Mouse (Mus musculus): ENCODE results near the gene Ccdc146.

Ccdc146 gene

GRCm38 (mm10) chr5:21264352-21265021 is 160.0 kb downstream of the Ccdc146 start:
- no peak for DNase-seq (ENCODE audit: low spot score in 2 of 2)

GRCm38 (mm10) chr5:21263202-21264055 is 161.0 kb downstream of the Ccdc146 start:
- no peak for DNase-seq (ENCODE audit: low spot score in 2 of 2)

DNA sequence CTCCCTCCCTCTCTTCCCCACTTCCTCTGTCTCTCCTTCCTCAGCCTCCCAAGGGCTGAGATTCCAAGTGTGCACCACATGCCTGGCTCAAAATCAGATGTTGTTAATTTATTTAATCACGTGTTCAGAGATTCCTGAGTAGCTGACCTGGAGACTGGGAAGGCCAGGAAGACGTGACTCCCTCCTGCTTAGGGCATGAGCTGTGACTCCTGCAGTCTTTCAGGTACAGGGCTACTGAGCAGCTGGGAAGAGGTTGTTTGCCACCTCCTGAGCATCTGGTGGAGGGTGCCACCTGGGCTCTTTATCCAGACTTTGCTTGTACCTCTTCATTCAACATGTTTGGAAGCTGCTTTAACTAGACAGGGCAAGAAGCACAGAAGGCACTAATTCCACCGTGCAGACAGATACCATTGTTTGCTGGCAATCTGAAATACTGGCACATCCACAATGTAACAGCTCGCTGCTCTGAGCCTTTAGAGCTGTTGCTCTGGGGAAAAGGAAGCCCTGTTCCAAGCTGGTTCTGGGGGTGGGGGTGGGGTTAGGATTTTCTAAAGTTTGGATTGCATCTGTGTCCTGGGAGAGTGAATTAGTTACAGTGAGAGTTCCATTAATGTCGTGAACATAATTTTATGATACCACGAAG is 163.2 kb downstream of the Ccdc146 start:
- DNase-seq (ENCODE audit: low spot score in 2 of 2) = no peak

GRCm38 (mm10) chr5:21260746-21261145 is 163.7 kb downstream of the Ccdc146 start:
- DNase-seq (ENCODE audit: low spot score in 2 of 2) = no peak

DNA sequence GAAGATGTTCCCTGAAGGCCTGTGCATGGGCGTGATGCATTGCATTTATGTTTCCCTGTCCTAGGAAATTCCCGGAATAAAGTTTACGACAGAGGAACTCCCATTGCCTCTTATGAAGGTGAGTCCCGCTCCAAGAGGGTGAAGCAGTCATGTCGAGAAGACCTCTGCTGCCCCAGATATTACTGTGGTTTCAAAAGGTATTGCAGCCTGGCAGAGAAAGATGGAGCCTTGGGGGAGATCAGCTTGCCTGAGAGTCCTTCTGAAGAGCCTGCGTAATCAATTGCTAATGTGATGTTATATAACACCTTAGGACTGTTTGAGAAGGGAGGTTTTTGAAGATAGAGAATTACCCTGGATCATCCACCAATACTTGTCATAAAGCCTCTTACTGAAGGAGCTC is 166.7 kb downstream of the Ccdc146 start:
- no peak for DNase-seq (ENCODE audit: low spot score in 2 of 2)

GRCm38 (mm10) chr5:21257126-21257525 is 167.4 kb downstream of the Ccdc146 start:
- no peak for DNase-seq (ENCODE audit: low spot score in 2 of 2)

GRCm38 (mm10) chr5:21255551-21256132 is 168.8 kb downstream of the Ccdc146 start:
- no peak for DNase-seq (ENCODE audit: low spot score in 2 of 2)

DNA sequence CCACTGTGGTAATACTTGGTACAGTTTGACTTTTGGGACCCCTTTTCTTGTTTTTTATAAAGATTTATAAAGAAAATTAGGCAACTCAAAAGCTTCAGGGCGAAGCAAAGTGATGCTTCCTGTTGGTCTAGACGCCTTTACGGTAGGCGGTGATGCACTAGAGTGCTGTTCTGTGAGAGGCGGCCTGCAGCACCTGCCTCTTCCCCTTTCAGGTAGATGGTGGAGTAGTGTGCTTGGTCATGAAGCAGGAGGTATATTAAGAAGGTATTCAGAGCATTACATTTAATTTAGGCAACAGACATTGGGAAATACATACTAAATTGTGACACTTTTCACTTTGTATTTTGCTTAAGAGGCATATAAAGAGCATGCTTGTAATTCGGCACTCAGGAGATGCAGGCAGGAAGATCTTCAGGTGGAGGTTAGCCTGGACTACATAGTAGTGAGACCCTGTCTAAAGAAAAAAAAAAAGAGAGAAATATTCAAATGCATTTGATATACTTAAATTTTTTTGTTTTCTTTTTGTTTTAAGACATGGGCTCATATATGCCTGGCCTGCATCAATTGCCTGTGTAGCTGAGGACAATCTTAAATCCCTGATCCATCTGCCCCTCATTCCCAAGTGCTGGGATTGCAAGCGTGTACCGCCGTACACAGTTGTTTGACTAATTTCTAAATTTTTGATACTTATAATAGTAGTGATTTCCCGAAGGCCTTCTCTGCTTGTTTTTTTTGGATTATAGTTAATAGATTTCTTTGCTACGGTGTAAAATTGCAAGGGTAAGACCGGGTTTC is 169.5 kb downstream of the Ccdc146 start:
- DNase-seq (ENCODE audit: low spot score in 2 of 2) = no peak

DNA sequence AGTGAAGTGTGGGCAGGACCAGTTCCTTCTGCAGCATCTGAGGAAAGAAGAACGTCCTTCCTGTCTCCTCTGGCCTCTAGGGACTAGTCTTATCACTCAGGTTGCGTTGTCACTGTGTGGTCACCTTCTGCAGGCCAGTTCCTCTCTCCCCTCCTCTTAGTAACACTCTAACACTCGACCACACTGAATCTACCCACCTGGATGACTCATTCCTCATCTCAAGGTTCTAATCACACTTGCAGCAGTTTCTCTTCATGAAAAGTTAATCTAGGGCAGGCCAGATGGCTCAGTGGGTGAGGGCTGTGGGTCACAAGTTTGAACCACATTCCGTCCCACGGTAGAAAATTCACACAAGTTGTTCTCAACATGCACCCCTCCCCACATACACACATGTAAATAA is 175.6 kb downstream of the Ccdc146 start:
- no peak for DNase-seq (ENCODE audit: low spot score in 2 of 2)

DNA sequence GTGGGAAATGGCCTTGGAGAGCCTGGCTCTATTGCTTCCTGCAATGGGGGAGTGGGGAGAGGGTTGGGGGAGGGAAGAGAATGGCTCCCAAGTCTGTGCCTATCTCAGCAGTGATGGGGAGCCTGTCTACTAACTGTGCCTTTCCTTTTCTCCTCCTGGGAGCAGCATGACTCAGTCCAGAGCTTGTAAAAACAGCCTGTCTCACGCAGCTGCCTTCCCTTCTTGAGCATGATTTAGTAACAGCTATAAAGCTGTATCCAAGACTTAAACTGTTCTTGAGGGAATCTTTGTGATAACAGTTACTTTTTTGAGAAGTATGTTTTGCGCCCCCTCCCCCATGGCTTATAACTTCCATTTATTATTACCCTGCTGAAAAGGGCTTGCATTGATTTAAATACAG is 176.6 kb downstream of the Ccdc146 start:
- no peak for DNase-seq (ENCODE audit: low spot score in 2 of 2)

DNA sequence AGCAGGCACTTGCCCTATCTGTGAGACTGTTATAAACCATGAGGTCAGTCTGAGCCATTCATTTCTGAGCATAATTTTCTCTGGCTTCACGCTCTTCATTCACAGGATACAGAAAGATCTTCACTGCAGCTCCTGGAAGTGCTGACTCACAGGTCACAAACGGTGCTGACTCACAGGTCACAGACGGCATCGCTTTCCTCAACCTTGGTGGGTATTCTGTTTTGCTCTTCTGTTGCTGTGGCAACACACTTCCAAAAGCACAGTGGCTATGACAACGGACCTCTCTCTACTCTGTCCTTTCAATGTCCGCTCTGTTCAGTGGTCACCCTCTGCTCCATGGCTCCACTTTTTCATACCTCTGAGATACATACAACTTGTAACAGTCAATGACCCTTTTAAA is 177.7 kb downstream of the Ccdc146 start:
- DNase-seq (ENCODE audit: low spot score in 2 of 2) = no peak

DNA sequence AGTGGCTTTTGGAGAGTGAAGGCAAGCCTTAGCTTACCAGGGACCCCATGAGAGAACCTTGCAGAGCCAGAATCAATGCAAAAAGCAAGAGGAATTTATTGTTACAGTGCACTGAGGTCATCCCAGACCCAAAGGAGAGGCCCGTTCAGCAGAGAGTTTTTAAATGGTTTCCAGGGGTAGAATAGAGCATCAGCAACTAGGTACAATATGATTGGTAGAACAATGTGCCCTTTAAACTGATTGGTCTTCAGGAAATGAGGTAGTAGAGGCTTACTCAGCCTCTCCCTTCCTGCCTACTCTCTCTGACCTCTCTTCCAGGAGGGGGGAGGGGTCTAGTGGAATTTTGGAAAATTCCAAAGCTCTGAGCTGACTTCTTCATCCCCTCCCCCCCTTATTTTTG is 179.2 kb downstream of the Ccdc146 start:
- DNase-seq (ENCODE audit: low spot score in 2 of 2) = no peak

- no peak for DNase-seq (ENCODE audit: low spot score in 2 of 2)
Measured at GRCm38 (mm10) chr5:21244575-21244974, 179.9 kb downstream of the Ccdc146 start.
